Mouse (Mus musculus) ES-CJ7 (cell line): ENCODE data around the gene Mboat7.

Experiments used
- DNase-seq: peaks from one replicate; pipeline ENCODE4 v3.0.0; 2011; ENCODE audit warnings: low read depth, low spot score

The Mboat7 gene

GRCm38 (mm10) chr7:3643843-3644242 is 49.5 kb downstream of the Mboat7 start:
- DNase-seq: no peak

GRCm38 (mm10) chr7:3643412-3643811 is 49.9 kb downstream of the Mboat7 start:
- DNase-seq: no peak

DNA sequence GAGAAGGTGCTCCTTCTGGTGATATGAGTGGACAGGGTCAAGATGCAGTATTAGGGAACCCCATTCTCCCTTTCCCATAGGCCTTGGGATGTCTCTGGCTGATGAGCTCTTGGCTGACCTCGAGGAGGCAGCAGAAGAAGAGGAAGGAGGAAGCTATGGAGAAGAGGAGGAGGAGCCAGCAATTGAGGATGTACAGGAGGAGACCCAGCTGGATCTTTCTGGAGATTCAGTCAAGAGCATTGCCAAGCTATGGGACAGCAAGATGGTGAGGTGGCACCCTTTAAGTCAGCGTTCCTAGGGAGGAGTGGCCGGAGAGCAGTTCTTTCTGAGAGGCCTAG is 62.9 kb downstream of the Mboat7 start:
- DNase-seq: no peak

DNA sequence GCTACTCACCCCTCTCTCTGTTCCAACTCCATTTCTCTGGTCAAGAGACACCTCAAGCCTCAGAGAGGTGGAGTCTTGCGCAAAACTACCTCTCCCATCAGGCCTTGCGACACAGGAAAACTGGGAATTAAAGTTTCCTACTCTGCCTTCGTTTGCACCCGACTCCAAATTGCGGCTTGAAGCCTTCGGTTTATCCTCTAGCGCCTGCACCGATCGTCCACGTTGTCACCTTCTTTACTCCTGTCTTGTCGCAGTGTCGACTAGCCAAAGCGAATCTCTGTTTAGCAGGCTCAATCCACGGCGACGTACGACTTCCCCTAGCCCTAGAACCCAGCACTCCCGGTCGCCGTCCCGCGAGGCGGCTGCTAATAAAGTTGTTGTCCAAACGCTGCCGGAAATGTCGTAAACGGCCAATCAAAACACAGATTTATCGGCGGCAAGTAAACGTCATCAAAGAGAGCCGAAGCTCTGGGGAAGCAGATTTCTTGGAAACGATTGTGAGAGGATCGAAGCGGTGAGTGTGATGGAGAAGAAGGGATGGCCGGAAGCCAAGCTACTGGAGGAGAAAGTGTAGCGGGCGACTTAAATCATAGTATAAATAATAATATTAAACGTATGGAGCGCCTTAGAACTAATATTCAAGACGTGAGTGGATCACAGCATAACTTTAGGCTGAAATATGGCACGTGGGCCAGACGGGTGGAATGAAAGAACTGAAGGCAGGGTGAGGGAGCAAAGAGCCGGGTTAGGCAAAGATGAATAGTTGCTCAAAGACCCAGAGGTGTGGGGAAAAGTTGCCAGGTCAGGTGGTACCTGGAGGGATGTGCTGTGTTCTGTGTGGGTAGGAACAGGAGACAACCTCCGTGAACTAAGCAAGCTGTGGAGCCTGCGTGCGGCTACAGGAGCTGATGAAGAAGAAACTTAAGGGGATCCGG is 63.5 kb downstream of the Mboat7 start, which contains the start of the genes Tfpt and Prpf31:
Tfpt (minus strand) TSS at position 387 of the 935 bp plus-strand sequence.
Prpf31 (plus strand) TSS at position 443 of the 935 bp plus-strand sequence.
- DNase-seq: peak; percentile 97

DNA sequence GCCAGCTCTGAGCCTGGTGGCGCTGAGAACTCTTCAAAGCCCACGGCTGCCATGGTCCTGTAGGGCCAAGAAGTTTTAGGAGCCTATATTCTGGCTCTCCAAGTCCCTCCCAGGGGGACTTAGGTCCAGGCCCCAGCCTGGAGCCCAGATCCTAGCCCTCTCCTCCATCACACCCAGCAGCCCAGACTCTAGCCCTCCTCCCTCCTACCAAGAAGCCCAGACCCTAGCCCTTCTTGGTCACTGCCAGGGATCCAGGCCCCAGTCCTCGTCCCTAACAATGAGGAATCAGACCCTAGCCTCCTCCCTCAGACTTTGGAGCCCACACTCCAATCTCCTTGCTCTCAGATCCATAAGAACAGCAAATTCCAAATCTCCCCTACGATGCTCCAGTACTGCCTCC is 64.3 kb downstream of the Mboat7 start:
- no peak for DNase-seq
